14 mouse cellular contexts compared by ENCODE assay signal in genomic region chr8:106298261-106298660, GRCm38 (mm10). TPM values are rescaled to one million over a fixed set of nuclear protein-coding genes. Genes with fewer than 3 reads are reported as not detected.
DNase-seq lines count a peak whose midpoint lies in the region; ATAC-seq and TF ChIP-seq lines count a peak whose summit lies in the region.
"Had no signal": no experiment of that assay in that cellular context is flagged by ENCODE, and none has a peak within 500 bp of the region (broad histone marks: within the 10 kb centered on the region; RNA-seq: fewer than 3 reads in every experiment).

No protein-coding gene starts in this region.

- no peak for ATAC-seq in stomach, embryonic 16.5 days (ENCODE audit: insufficient read depth, low FRiP score)
- no peak for ATAC-seq in stomach, postnatal 0 days (ENCODE audit: low FRiP score, low TSS enrichment)
- no peak for ATAC-seq in heart, embryonic 15.5 days (replicated peaks; ENCODE audit: insufficient number of reproducible peaks, insufficient read depth, low FRiP score, low read depth)

- H3K4me3 ChIP-seq in stomach, embryonic 16.5 days (replicated peaks; ENCODE audit: low read length), result no peak overlapping the region
- H3K4me3 ChIP-seq in stomach, postnatal 0 days (ENCODE audit: low read depth, low read length), result no peak overlapping the region
- H3K4me3 ChIP-seq in heart, embryonic 15.5 days, result no peak overlapping the region
- no peak overlapping the region for H3K4me3 ChIP-seq in cerebellum, adult 2 months (replicated peaks; ENCODE audit: insufficient read depth, low read depth, low read length)
- H3K4me3 ChIP-seq: limb, embryonic 15.5 days; neural tube, embryonic 12.5 days had no signal

- no peak overlapping the region for H3K4me2 ChIP-seq in stomach, embryonic 16.5 days (ENCODE audit: low read depth, low read length)
- H3K4me2 ChIP-seq in stomach, postnatal 0 days (replicated peaks; ENCODE audit: low read depth), result no peak overlapping the region
- H3K4me2 ChIP-seq in heart, embryonic 15.5 days, result no peak overlapping the region
- H3K4me2 ChIP-seq: limb, embryonic 15.5 days; neural tube, embryonic 12.5 days had no signal

- no peak for TF ChIP-seq EP300 in stomach, postnatal 0 days (optimal IDR thresholded peaks at IDR 0.05)

- no peaks in the 10 kb centered on the region for H3K36me3 ChIP-seq in stomach, embryonic 16.5 days (ENCODE audit: control insufficient read depth, insufficient read depth, low read length)
- H3K36me3 ChIP-seq in stomach, postnatal 0 days (ENCODE audit: control insufficient read depth, insufficient read depth, low read length), result no peaks in the 10 kb centered on the region
- H3K36me3 ChIP-seq in heart, embryonic 15.5 days, result no peaks in the 10 kb centered on the region
- H3K36me3 ChIP-seq: limb, embryonic 15.5 days; neural tube, embryonic 12.5 days had no signal

- TF ChIP-seq CTCF in stomach, postnatal 0 days (IDR thresholded peaks at IDR 0.05; ENCODE audit: low read depth), result no peak
- no peak for TF ChIP-seq CTCF in cerebellum, adult 2 months (IDR thresholded peaks at IDR 0.05; ENCODE audit: borderline replicate concordance, insufficient read depth, low read depth, low read length)

- H3K9ac ChIP-seq in stomach, embryonic 16.5 days (ENCODE audit: low read length), result no peak overlapping the region
- no peak overlapping the region for H3K9ac ChIP-seq in stomach, postnatal 0 days (ENCODE audit: low read length)
- no peak overlapping the region for H3K9ac ChIP-seq in heart, embryonic 15.5 days
- H3K9ac ChIP-seq: limb, embryonic 15.5 days; neural tube, embryonic 12.5 days had no signal

- no peak for DNase-seq in stomach, postnatal 0 days (ENCODE audit: low spot score)
- DNase-seq in kidney, postnatal 10 days, result peak; percentile 59
- peak; percentile 29 for DNase-seq in skeletal muscle tissue, adult 2 months (ENCODE audit: low read depth, low spot score)
- no peak for DNase-seq in thymus, postnatal 14 days
- no peak for DNase-seq in cerebellum, adult 2 months
- DNase-seq in spleen, postnatal 10 days (ENCODE audit: low spot score in 2 of 2), result no peak
- DNase-seq: cerebellum, adult 11-12 months; layer of hippocampus, adult 9-11 months; right cerebral cortex, postnatal 14 days; thymus, postnatal 25 days had no signal

- no peaks in the 10 kb centered on the region for H3K27me3 ChIP-seq in stomach, embryonic 16.5 days (ENCODE audit: control insufficient read depth, insufficient read depth, low read length)
- H3K27me3 ChIP-seq in stomach, postnatal 0 days (ENCODE audit: control insufficient read depth, insufficient read depth, low read length), result no peaks in the 10 kb centered on the region
- no peaks in the 10 kb centered on the region for H3K27me3 ChIP-seq in heart, embryonic 15.5 days
- no peaks in the 10 kb centered on the region for H3K27me3 ChIP-seq in cerebellum, adult 2 months (ENCODE audit: control insufficient read depth, insufficient read depth, low read length)
- H3K27me3 ChIP-seq: limb, embryonic 15.5 days; neural tube, embryonic 12.5 days had no signal

- H3K9me3 ChIP-seq in stomach, embryonic 16.5 days (replicated peaks; ENCODE audit: control insufficient read depth, low read length), result no peaks in the 10 kb centered on the region
- H3K9me3 ChIP-seq in stomach, postnatal 0 days (ENCODE audit: control insufficient read depth, low read length), result no peaks in the 10 kb centered on the region
- no peaks in the 10 kb centered on the region for H3K9me3 ChIP-seq in heart, embryonic 15.5 days (replicated peaks)
- H3K9me3 ChIP-seq: limb, embryonic 15.5 days; neural tube, embryonic 12.5 days had no signal

- 48% methylated on average over 5 of the region's 5 CpGs for WGBS in stomach, embryonic 16.5 days
- WGBS in stomach, postnatal 0 days, result 40% methylated on average over 5 of the region's 5 CpGs
- 34% methylated on average over 5 of the region's 5 CpGs for WGBS in heart, embryonic 15.5 days
- WGBS in cerebellum, adult 2 months, result 48% methylated on average over 5 of the region's 5 CpGs

- H3K4me1 ChIP-seq in stomach, embryonic 16.5 days (ENCODE audit: control insufficient read depth, insufficient read depth, low read length), result 0 out of 2 replicates have a peak, but pooled peaks cover 6% of the 10 kb centered on the region
- H3K4me1 ChIP-seq in stomach, postnatal 0 days (replicated peaks; ENCODE audit: control insufficient read depth, insufficient read depth), result no peaks in the 10 kb centered on the region
- H3K4me1 ChIP-seq in heart, embryonic 15.5 days (replicated peaks), result peaks cover 3% of the 10 kb centered on the region
- H3K4me1 ChIP-seq in cerebellum, adult 2 months (ENCODE audit: control insufficient read depth, insufficient read depth, low read length), result no peaks in the 10 kb centered on the region; the same call in 1 of the 2 replicates

- TF ChIP-seq POLR2A in cerebellum, adult 2 months (IDR thresholded peaks at IDR 0.05; ENCODE audit: borderline replicate concordance, insufficient read depth, low read length), result no peak

- H3K27ac ChIP-seq in stomach, embryonic 16.5 days (ENCODE audit: low read length), result peak overlapping the region; percentile 16
- H3K27ac ChIP-seq in stomach, postnatal 0 days (replicated peaks), result no peak overlapping the region
- peak overlapping the region; percentile 60 for H3K27ac ChIP-seq in heart, embryonic 15.5 days
- H3K27ac ChIP-seq in cerebellum, adult 2 months (ENCODE audit: insufficient read depth, low read length), result no peak overlapping the region
- H3K27ac ChIP-seq: limb, embryonic 15.5 days; neural tube, embryonic 12.5 days had no signal

RNA-seq across cellular contexts. Expression of gene Smpd3, which starts 39.5 kb away (rescaled TPM):
- 24.5 and 30.8 TPM in 2 replicates for polyA plus RNA-seq in stomach, embryonic 16.5 days (2015; fragmentation: Nextera tagmentation; extraction: Ambion mirVana)
- 47.6 and 47.7 TPM in 2 replicates for polyA plus RNA-seq in stomach, postnatal 0 days (2015; fragmentation: Nextera tagmentation; extraction: Ambion mirVana)
- 2.5 and 3.6 TPM in 2 replicates for polyA plus RNA-seq in heart, embryonic 15.5 days (2015; fragmentation: Nextera tagmentation; extraction: Ambion mirVana)
- 8.7 and 9.2 TPM in 2 replicates for polyA plus RNA-seq in cerebellum, adult 2 months (2012; rRNA removed)

Comparison
In these comparisons a context has a peak if more than half of its experiments do, and no peak if none do; other contexts are left out.
1. H3K27ac ChIP-seq: peak in stomach, embryonic 16.5 days (single experiment) and heart, embryonic 15.5 days (single experiment); none in stomach, postnatal 0 days (single experiment) and cerebellum, adult 2 months (single experiment).
2. DNase-seq: peak in kidney, postnatal 10 days (single experiment) and skeletal muscle tissue, adult 2 months (single experiment); none in stomach, postnatal 0 days (single experiment), thymus, postnatal 14 days (single experiment), cerebellum, adult 2 months (0 of 2) and spleen, postnatal 10 days (0 of 2).